Mouse (Mus musculus) midbrain, embryonic 12.5 days (tissue): ENCODE data around the gene Lin7b. TPM values are rescaled to one million over a fixed set of nuclear protein-coding genes. Genes with fewer than 3 reads are reported as not detected.
A peak's percentile ranks its signal among the peaks of the same experiment; 100 is the strongest.
"Not testable (repeated sequence)": the region's sequence is repeated elsewhere in the genome, so short reads cannot be mapped to it uniquely, and the experiment has no call there.

Source experiments
- ATAC-seq: fragments of 200-750 bp; cut with Nextera tagmentation; 2 replicates; pipeline ENCODE4 v1.8.0; 2017; ENCODE audit warnings: low read depth, moderate TSS enrichment, moderate library complexity; ENCODE audit not compliant: low FRiP score
- H3K27ac ChIP-seq: fragments of 300-500 bp; sonication (generic); replicated peaks from 2 replicates; pipeline ENCODE4 v1.5.1; 2016; ENCODE audit warnings: mild to moderate bottlenecking
- H3K27me3 ChIP-seq: fragments of 300-500 bp; sonication (generic); 2 replicates; pipeline ENCODE4 v1.6.1; 2016; ENCODE audit warnings: mild to moderate bottlenecking
- H3K36me3 ChIP-seq: fragments of 300-500 bp; sonication (generic); 2 replicates; pipeline ENCODE4 v1.6.1; 2016
- H3K4me1 ChIP-seq: fragments of 300-500 bp; sonication (generic); 2 replicates; pipeline ENCODE4 v1.6.1; 2016
- H3K4me2 ChIP-seq: fragments of 300-500 bp; sonication (generic); replicated peaks from 2 replicates; pipeline ENCODE4 v1.6.1; 2016; ENCODE audit warnings: mild to moderate bottlenecking, moderate library complexity
- H3K4me3 ChIP-seq: fragments of 300-500 bp; sonication (generic); 2 replicates; pipeline ENCODE4 v1.5.1; 2016; ENCODE audit warnings: mild to moderate bottlenecking
- H3K9ac ChIP-seq: fragments of 300-500 bp; sonication (generic); replicated peaks from 2 replicates; pipeline ENCODE4 v1.6.1; 2016; ENCODE audit warnings: mild to moderate bottlenecking, moderate library complexity
- H3K9me3 ChIP-seq: fragments of 300-500 bp; sonication (generic); 2 replicates; pipeline ENCODE4 v1.6.1; 2016; ENCODE audit warnings: mild to moderate bottlenecking
- WGBS: fragments of 180-500 bp; shearing (Covaris S2); methylation state at CpG from one replicate; pipeline ENCODE4 v1.1.7; 2016; 5-methylcytosine and 5-hydroxymethylcytosine counted together
- polyA plus RNA-seq: library from polyadenylated mRNA; unstranded; fragments of >200 nt; fragmentation: Nextera tagmentation; extraction: Ambion mirVana; gene quantifications from 2 replicates; pipeline ENCODE4 v1.2.1, GENCODE M21; 2016

The Lin7b gene
- polyA plus RNA-seq, 1 experiment from 2014 or later, result 2.9 TPM

DNA sequence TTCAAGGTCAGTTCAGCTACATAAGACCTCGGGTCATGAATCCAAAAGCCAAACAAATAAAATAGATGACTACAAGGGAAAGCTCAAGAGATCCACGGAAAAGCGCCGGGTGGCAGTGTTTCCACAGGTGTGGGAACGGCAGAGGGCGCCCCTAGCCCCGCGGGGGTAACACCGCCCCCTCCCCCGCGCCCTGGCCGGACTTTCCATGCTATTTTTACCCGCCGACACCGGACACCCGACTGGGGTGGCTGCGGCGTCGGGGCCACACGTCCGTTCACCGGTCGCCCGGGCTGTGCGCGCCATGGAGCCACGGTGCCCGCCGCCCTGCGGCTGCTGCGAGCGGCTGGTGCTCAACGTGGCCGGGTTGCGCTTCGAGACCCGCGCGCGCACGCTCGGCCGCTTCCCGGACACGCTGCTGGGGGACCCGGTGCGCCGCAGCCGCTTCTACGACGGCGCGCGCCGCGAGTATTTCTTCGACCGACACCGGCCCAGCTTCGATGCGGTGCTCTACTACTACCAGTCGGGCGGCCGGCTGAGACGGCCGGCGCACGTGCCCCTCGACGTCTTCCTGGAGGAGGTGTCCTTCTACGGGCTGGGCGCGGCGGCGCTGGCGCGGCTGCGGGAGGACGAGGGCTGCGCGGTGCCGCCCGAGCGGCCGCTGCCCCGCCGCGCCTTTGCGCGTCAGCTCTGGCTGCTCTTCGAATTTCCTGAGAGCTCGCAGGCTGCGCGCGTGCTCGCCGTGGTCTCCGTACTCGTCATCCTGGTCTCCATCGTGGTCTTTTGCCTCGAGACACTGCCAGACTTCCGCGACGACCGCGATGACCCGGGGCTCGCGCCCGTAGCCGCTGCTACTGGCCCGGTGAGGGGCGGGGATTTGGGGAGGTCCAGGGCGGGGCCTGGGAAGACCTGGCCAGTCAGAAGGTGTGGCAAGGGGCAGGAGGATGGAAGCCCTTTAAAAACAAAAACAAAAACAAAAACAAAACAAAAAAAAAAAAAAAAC lies 36.1 kb upstream of the Lin7b start:
- H3K27ac ChIP-seq, result no peak overlapping the region
- peak overlapping the region; percentile 43 for H3K4me2 ChIP-seq
- H3K9me3 ChIP-seq, result no peaks in the 10 kb centered on the region
- H3K9ac ChIP-seq, result no peak overlapping the region
- no peak for ATAC-seq
- WGBS, result 2% methylated on average over 114 of the region's 114 CpGs
- peaks cover 69% of the 10 kb centered on the region for H3K27me3 ChIP-seq
- H3K4me1 ChIP-seq, result peaks cover 12% of the 10 kb centered on the region
- peak overlapping the region; percentile 30 for H3K4me3 ChIP-seq
- no peaks in the 10 kb centered on the region for H3K36me3 ChIP-seq

DNA sequence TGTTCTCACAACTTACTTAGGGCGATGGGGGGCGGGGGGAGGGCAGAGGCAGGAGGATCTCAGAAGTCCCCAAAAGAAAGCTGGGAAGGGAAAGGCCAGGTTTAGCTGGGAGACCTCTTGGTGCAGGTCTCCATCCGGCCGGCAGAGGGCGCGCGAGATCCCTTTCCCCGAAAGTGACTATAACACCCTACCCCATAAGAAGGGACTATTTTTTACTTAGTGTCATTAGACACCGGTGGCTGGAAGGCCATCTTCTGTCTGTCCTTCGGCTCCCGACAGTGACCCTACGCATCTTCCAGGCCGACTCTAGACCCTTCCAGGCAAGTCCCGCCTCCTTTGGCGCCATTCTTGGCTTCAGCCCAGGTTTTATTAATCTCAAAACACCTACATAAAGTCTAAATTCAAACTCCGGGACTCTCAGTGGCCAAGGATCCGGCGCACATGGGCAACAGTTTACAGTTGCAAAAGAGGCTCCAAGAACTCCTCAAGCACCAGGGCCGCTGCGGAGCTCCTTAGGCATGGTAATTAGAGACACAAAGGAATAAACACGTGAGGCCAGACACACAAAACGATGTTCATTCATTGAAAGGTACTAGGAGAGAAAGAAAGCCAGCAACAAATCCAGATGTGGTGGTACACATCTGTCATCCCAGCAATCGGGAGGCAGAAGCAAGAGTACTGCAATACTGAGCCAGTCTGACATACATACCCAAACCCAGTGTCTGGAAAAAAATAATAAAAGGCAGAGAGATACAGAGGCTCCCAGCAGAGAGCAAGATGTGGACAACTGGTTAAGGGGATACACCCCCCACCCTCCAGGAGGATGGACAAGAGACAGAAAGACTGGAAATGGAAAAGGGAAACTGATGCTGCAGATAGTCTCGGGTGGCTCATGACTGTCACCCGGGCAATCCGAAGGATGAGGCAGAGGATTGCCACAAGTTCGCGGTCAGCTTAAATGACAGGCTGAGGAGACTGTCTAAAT lies 35.0 kb upstream of the Lin7b start, which contains the start of gene Kcna7:
TSS of gene Kcna7 (plus strand) at position 563 of the 985 bp plus-strand sequence.
- Histone ChIP-seq H3K36me3 (no peaks in the 10 kb centered on the region), H3K4me1 (peaks cover 12% of the 10 kb centered on the region), H3K9ac (no peak within 1 kb of the TSS; the same call in 1 of the 2 replicates), H3K27me3 (peaks cover 58% of the 10 kb centered on the region), H3K9me3 (no peaks in the 10 kb centered on the region), H3K27ac (no peak within 1 kb of the TSS), H3K4me3 (peak within 1 kb of the TSS; percentile 30), H3K4me2 (peak within 1 kb of the TSS; percentile 43)
- ATAC-seq, result 0 out of 2 replicates have a peak, but pooled peaks have one; percentile 23
- WGBS, result 12% methylated on average over 28 of the region's 28 CpGs

DNA sequence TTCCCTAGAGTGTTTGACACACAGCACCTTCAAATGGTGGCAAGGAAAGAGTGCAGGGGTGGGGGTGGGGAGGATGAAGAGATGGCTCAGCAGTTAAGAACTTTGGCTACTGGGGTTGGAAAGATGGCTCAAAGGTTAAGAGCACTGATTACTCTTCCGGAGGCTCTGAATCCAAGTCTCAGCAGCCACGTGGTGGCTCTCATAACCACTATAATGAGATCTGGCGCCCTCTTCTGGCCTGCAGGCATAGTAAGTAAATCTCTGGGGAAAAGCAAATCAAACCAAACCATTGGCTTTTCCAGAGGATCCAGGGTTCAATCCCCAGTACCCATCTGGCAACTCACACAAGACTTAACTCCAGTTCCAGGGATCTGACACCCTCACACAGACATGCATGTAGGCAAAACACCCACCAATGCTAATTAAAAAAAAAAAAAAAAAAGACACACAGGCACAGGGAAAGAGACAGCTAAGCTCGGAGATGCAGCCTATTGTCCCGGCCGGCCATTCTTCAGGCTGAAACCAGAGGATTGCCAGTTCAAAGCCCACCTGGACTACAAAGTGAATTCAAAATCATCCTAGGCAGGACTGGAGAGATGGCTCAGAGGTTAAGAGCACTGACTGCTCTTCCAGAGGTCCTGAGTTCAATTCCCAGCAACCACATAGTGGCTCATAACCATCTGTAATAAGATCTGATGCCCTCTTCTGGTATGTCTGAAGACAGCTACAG lies 33.3 kb upstream of the Lin7b start:
- Histone ChIP-seq H3K9ac (no peak overlapping the region), H3K9me3 (no peaks in the 10 kb centered on the region), H3K27ac (no peak overlapping the region), H3K27me3 (peaks cover 42% of the 10 kb centered on the region), H3K4me1 (peaks cover 12% of the 10 kb centered on the region), H3K36me3 (no peaks in the 10 kb centered on the region), H3K4me2 (no peak overlapping the region), H3K4me3 (no peak overlapping the region)
- ATAC-seq, result no peak
- 48% methylated on average over 6 of the region's 6 CpGs for WGBS

DNA sequence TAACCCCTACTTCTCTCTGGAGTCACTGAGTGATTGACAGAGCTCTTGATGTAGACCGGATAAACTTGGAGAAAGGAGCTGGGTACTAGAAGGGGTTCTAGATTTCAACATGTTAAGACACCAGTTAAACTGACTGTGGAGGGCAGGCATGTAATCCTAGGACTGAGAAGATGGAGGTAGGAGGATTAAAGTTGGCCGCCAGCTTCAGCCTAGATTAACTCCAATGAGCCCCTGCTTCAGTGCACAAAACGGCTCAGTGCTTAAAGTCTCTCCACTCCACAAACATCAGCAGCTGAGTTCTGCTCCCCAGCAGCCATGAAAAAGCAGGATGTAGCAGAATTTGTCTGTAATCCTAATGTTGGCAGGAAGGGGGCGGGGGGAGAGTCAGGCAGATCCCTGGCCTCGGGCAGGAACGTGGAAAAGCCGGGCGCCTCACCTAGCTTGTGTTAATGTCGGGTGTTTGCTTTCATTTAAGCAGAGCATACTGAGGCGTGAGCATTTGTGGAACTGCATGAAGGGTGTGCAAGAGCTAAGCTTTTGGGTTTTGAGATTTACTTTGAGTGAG lies 31.2 kb upstream of the Lin7b start:
- no peak for ATAC-seq
- WGBS, result 69% methylated on average over 10 of the region's 10 CpGs

DNA sequence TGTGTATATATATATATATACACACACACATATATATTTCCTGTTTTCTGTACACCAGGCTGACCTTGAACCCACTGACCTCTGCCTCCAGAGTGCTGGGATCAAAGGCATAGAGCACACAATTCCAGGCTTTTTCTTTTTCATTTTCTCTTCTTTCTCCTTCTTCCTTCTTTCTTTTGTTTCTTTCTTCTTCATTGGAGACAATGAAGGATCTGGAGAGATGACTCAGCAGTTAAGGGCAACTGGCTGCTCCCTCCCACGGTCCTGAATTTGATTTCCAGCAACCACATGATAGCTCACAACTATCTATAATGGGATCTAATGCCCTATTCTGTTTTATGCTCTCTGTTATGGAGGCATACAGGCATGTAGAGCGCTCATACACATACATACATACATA lies 26.4 kb upstream of the Lin7b start:
- 77% methylated on average over 2 of the region's 2 CpGs for WGBS
- Histone ChIP-seq H3K9ac (no peak overlapping the region), H3K27ac (no peak overlapping the region), H3K4me1 (peaks cover 18% of the 10 kb centered on the region), H3K9me3 (no peaks in the 10 kb centered on the region), H3K4me2 (no peak overlapping the region), H3K36me3 (peaks cover 17% of the 10 kb centered on the region), H3K4me3 (no peak overlapping the region), H3K27me3 (no peaks in the 10 kb centered on the region; the same call in none of the 2 replicates)
- no peak for ATAC-seq

More for the DNA sequence above, 31.2 kb upstream of the Lin7b start:
- Histone ChIP-seq H3K4me3 (no peak overlapping the region), H3K27me3 (peaks cover 21% of the 10 kb centered on the region), H3K4me2 (no peak overlapping the region), H3K4me1 (peaks cover 10% of the 10 kb centered on the region), H3K9me3 (no peaks in the 10 kb centered on the region), H3K27ac (no peak overlapping the region), H3K36me3 (no peaks in the 10 kb centered on the region), H3K9ac (no peak overlapping the region)

DNA sequence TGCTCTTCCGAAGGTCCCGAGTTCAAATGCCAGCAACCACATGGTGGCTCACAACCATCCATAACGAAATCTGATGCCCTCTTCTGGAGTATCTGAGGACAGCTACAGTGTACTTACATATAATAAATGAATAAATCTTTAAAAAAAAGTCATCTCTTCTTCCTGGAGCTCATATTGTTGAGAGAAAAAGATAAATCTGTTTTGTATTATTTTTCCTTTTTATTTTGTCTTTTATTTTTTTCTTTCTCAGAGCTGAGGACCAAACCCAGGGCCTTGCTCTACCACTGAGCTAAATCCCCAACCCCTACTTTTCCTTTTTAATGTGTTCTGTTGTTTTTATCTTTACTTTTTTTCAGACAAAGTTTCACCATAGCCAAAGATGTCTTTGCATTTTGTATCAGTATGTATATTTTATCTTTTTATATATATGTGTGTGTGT lies 26.0 kb upstream of the Lin7b start:
- peaks cover 18% of the 10 kb centered on the region for H3K4me1 ChIP-seq
- H3K9me3 ChIP-seq, H3K9ac ChIP-seq, H3K27me3 ChIP-seq: not testable (repeated sequence)
- peak overlapping the region; percentile 54 for H3K4me2 ChIP-seq
- peaks cover 21% of the 10 kb centered on the region for H3K36me3 ChIP-seq
- H3K4me3 ChIP-seq, result peak overlapping the region; percentile 88
- ATAC-seq, result peak; percentile 13
- H3K27ac ChIP-seq, result peak overlapping the region; percentile 71; the same call in 1 of the 2 replicates
- 12% methylated on average over 3 of the region's 3 CpGs for WGBS

DNA sequence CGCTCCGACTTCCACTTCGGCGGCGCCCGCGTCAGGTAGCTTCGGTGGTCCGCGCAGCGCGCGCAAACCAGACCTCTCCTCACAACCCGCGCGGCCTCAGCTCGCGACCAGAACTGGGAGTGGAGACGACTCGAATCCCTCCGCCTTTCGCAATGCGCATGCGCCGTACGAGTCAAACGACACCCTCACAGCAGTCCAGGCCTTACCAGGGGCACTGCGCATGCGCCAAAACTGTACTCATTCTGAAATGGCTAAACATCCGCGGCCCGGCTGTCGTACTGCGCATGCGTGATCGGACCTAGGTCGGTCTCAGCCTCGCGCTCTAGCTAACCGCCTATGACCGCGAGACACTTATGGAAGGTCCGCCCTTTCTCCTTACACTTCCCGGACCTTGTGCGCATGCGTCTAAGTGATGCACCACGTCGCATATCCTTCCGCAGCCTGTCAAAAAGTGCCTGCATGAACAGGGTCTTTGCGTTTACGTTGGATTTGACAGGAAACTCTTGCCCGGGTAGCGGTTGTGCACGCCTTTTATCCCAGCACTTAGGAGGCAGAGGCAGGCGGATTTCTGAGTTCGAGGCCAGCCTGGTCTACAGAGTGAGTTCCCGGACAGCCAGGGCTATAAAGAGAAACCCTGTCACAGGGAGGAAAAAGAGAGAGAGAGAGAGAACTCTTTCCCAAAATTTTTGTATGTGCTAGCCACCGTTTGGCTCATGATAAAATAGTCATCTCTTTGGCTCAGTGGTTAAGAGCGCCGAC lies 25.4 kb upstream of the Lin7b start, which contains the start of gene Snrnp70:
TSS of gene Snrnp70 (minus strand) at position 165 of the 759 bp plus-strand sequence.
- ATAC-seq, result peak; percentile 96
- Histone ChIP-seq H3K9me3 (no peaks in the 10 kb centered on the region), H3K36me3 (peaks cover 25% of the 10 kb centered on the region), H3K27me3 (no peaks in the 10 kb centered on the region; the same call in 1 of the 2 replicates), H3K4me2 (peak within 1 kb of the TSS; percentile 100), H3K9ac (peak within 1 kb of the TSS; percentile 95), H3K4me3 (peak within 1 kb of the TSS; percentile 88), H3K4me1 (peaks cover 18% of the 10 kb centered on the region), H3K27ac (peak within 1 kb of the TSS; percentile 99)
- 1% methylated on average over 60 of the region's 60 CpGs for WGBS

DNA sequence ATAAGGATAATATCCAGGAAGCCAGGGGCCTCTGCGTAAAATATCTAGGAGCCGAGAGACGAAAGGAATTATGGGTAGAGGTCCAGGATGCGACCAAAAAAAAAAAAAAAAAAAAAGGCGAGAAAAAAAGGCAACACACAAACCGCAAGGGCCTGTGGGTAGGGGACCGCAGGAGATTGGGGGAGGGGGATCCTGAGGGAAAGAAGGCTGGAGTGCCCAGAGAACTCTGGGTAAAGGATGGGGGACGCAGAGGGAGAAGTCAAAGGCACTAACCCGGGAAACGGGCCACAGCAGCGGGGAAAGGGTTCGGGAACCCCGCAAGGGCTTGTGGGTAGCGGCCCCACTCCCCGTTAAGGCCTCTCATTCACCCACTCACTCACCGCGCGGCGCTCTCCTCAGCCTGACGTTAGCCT lies 24.8 kb upstream of the Lin7b start:
- no peaks in the 10 kb centered on the region for H3K9me3 ChIP-seq
- WGBS, result 0% methylated on average over 19 of the region's 20 CpGs

DNA sequence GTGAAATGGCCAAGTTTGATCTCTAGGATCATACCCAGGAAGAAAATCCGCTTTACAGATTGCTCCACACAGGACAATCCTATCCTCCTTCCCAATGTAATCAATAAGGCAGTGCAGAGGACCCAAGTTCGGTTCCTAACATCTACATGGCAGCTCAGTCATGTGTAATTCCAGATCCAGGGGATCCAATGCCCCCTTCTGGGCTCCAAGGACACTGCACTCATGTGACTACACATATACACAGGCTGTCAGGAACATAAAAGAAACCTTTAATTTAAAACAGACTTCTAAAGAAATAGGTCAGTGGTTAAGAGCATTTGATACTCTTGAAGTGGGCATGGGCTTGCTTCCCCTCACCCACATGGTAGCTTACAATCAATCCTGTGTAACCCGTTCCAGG lies 15.7 kb upstream of the Lin7b start:
- no peak for ATAC-seq
- no peak overlapping the region for H3K4me2 ChIP-seq
- no peak overlapping the region for H3K27ac ChIP-seq
- H3K9ac ChIP-seq, result no peak overlapping the region
- 90% methylated on average over 3 of the region's 3 CpGs for WGBS
- H3K36me3 ChIP-seq, result peaks cover 98% of the 10 kb centered on the region
- H3K4me3 ChIP-seq, result no peak overlapping the region
- no peaks in the 10 kb centered on the region for H3K27me3 ChIP-seq
- H3K4me1 ChIP-seq, result no peaks in the 10 kb centered on the region
- H3K9me3 ChIP-seq, result no peaks in the 10 kb centered on the region

More for the DNA sequence above, 24.8 kb upstream of the Lin7b start:
- peaks cover 18% of the 10 kb centered on the region for H3K4me1 ChIP-seq
- H3K4me2 ChIP-seq, result peak overlapping the region; percentile 100
- peak overlapping the region; percentile 88 for H3K4me3 ChIP-seq
- H3K9ac ChIP-seq, result peak overlapping the region; percentile 95
- peaks cover 32% of the 10 kb centered on the region for H3K36me3 ChIP-seq
- peak overlapping the region; percentile 99 for H3K27ac ChIP-seq
- no peaks in the 10 kb centered on the region; the same call in 1 of the 2 replicates for H3K27me3 ChIP-seq
- peak; percentile 81 for ATAC-seq

DNA sequence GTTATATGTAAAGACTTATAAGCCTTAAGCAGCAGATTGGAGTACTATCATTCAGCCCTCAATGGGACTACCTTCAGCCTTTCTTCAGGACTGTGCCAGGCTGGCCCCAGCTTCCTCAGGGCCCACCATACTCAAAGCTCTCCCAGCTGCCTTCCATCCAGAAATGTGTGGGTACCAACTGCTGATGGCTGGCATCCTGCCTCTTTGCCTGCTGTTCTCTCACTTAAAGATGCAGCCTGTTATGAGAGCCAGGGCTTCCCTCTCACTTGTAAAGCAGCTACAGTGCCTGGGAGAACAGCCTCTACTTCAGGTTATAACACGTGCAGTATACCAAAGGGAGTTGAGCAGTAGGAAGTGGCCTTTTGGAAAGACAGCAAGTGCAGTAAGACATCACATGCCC lies 5.7 kb upstream of the Lin7b start:
- Histone ChIP-seq H3K36me3 (peaks cover 86% of the 10 kb centered on the region), H3K4me3 (no peak overlapping the region), H3K27me3 (peaks cover 9% of the 10 kb centered on the region; the same call in 1 of the 2 replicates), H3K9ac (no peak overlapping the region), H3K4me2 (no peak overlapping the region), H3K27ac (no peak overlapping the region), H3K4me1 (peaks cover 4% of the 10 kb centered on the region; the same call in 1 of the 2 replicates), H3K9me3 (no peaks in the 10 kb centered on the region)
- no peak for ATAC-seq
- 97% methylated on average over 1 of the region's 1 CpGs for WGBS
